Mouse (Mus musculus): ENCODE results near the gene Zfp423.

DNA sequence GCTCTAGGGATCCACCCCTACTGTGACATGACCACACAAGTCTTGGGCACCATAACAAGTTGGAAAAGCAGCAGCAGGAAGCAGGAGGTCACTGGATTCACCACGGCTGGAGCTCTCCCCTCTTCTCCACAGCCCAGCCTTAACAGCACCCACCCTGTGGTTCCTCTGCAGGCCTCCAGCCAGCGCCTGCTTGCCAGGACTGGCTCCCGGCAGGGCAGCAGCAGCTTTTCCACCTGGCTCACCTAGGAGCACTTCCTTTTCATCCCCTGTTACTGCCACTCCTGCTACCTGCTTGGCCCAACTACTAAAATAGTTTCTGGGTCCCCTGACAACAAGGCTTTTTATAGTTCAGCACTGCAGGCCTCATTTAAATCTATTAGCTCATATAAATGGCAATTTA, 279.4 kb downstream of the Zfp423 start:
- TF ChIP-seq CTCF (IDR thresholded peaks at IDR 0.05; ENCODE audit: borderline replicate concordance, insufficient read depth, low read length) (no peak), POLR2A (IDR thresholded peaks at IDR 0.05; ENCODE audit: low read depth, low read length) (no peak)
